Mouse (Mus musculus): ENCODE data around the gene Mrpl41. TPM values are rescaled to one million over a fixed set of nuclear protein-coding genes. Genes with fewer than 3 reads are reported as not detected.
A peak's percentile ranks its signal among the peaks of the same experiment; 100 is the strongest.
"Not testable (repeated sequence)": the region's sequence is repeated elsewhere in the genome, so short reads cannot be mapped to it uniquely, and the experiment has no call there.

The Mrpl41 gene
- polyA plus RNA-seq, 1 experiment = 61.1 TPM

DNA sequence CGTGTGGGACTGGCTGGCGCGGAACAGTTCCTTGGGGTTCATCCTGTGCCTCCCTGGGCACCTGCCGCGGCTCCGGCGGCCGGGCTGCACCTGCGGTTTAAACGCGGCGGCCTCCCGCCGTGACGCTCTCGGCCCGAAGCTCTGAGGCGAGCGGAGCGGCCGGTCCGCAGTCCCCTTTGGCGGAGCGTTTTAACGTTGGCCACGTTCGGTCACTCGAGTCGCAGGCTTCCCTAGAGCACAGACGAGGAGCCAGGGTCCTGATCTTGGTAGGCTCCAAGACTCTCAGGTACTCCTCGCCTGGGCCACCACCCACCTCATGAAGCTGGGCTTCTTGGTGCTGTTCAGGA is 24.7 kb downstream of the Mrpl41 start:
- H3K4me1 ChIP-seq (ENCODE audit: control insufficient read depth, insufficient read depth, low read length) = no peaks in the 10 kb centered on the region; the same call in 1 of the 2 replicates
- 0% methylated on average over 31 of the region's 31 CpGs for WGBS
- TF ChIP-seq CTCF (IDR thresholded peaks at IDR 0.05; ENCODE audit: control insufficient read depth, insufficient read depth, low read length) = no peak
- TF ChIP-seq POLR2A (IDR thresholded peaks at IDR 0.05; ENCODE audit: borderline replicate concordance, control insufficient read depth, low read depth, low read length) = no peak
- peak overlapping the region; percentile 79 for H3K4me3 ChIP-seq (replicated peaks; ENCODE audit: control insufficient read depth, low read depth, low read length)
- peak overlapping the region; percentile 61; the same call in 1 of the 2 replicates for H3K27ac ChIP-seq (ENCODE audit: control insufficient read depth, insufficient read depth, low read depth, low read length, poor library complexity)

DNA sequence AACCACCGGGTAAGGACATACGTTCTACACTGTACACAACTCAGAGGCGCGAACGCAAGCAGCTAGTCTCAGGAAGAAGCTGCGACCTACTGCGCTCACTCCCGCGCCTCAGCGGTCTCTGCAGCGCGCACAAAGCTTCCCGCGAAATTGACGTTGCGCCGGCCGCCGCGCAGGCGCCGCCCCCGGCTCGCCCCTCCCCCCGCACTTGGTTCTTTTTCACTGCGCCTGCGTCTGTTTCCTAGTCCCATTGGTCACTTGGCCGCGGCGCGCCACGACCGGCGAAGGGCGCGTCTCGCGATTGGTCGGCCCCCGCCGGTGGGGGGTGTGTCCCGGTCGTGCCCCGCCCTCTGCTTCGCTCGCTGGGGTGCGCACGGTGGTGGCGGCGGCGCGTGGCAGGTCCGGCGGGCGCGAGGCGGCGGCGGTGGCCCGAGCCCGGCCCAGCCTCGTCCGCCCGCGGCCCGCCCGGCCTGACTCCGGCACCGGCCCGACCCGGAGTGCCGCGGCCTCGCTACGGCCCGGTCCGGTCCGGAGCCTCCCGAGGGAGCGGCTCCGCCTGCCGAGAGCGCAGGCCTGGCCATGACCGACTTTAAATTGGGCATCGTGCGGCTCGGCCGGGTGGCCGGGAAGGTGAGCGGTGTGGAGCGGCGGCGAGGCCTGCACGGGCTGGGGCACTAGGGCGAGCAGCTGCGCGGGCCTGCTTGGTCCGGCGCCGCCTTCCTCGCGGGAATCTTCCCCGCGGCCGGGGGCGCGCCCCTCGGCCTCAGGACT is 25.3 kb downstream of the Mrpl41 start, which contains the start of gene Zmynd19:
Gene Zmynd19 (plus strand): TSS at position 372 of the 768 bp plus-strand sequence.
- peak within 1 kb of the TSS; percentile 82 for H3K4me3 ChIP-seq (replicated peaks; ENCODE audit: control insufficient read depth, low read depth, low read length)
- TF ChIP-seq CTCF (IDR thresholded peaks at IDR 0.05; ENCODE audit: control insufficient read depth, insufficient read depth, low read length) = no peak
- TF ChIP-seq POLR2A (IDR thresholded peaks at IDR 0.05; ENCODE audit: borderline replicate concordance, control insufficient read depth, low read depth, low read length) = peak; percentile 60; the same call in 1 of the 2 replicates
- peak within 1 kb of the TSS; percentile 61; the same call in 1 of the 2 replicates for H3K27ac ChIP-seq (ENCODE audit: control insufficient read depth, insufficient read depth, low read depth, low read length, poor library complexity)
- no peaks in the 10 kb centered on the region; the same call in 1 of the 2 replicates for H3K4me1 ChIP-seq (ENCODE audit: control insufficient read depth, insufficient read depth, low read length)
- under 1% methylated on average over 108 of the region's 108 CpGs for WGBS

DNA sequence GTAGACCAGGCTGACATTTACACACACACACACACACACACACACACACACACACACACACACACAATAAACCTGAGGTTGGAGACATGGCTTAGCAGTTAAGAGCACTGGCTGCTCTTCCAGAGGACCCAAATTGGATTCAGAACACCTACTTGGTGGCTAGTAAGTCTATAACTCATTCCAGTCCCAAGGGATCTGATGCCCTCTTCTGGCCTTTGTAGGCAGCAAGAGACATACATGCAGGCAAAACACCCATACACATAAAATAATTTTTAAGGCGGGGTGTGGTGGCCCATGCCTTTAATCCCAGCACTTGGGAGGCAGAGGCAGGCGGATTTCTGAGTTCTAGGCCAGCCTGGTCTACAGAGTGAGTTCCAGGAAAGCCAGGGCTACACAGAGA is 30.6 kb downstream of the Mrpl41 start:
- not testable (repeated sequence) for H3K4me1 ChIP-seq (ENCODE audit: control insufficient read depth, insufficient read depth, low read length); H3K27ac ChIP-seq (ENCODE audit: control insufficient read depth, insufficient read depth, low read depth, low read length, poor library complexity)
- WGBS = 37% methylated on average over 2 of the region's 2 CpGs

GRCm38 (mm10) chr2:24942092-24942491 is 32.8 kb downstream of the Mrpl41 start:
- 62% methylated on average over 4 of the region's 4 CpGs for WGBS

More for the DNA sequence above, 30.6 kb downstream of the Mrpl41 start:
- H3K4me3 ChIP-seq (replicated peaks; ENCODE audit: control insufficient read depth, low read depth, low read length) = not testable (repeated sequence)

GRCm38 (mm10) chr2:24935057-24935796 is 39.7 kb downstream of the Mrpl41 start, which contains the start of gene Arrdc1:
Arrdc1 (minus strand) TSS chr2:24935252.
- Histone ChIP-seq H3K4me3 (replicated peaks; ENCODE audit: control insufficient read depth, low read depth, low read length) (peak within 1 kb of the TSS; percentile 73), H3K4me1 (ENCODE audit: control insufficient read depth, insufficient read depth, low read length) (peaks cover 2% of the 10 kb centered on the region; the same call in 1 of the 2 replicates), H3K27ac (ENCODE audit: control insufficient read depth, insufficient read depth, low read depth, low read length, poor library complexity) (peak within 1 kb of the TSS; percentile 97)
- peak; percentile 80 for TF ChIP-seq POLR2A (IDR thresholded peaks at IDR 0.05; ENCODE audit: borderline replicate concordance, control insufficient read depth, low read depth, low read length)
- TF ChIP-seq CTCF (IDR thresholded peaks at IDR 0.05; ENCODE audit: control insufficient read depth, insufficient read depth, low read length) = peak; percentile 55
- under 1% methylated on average over 48 of the region's 49 CpGs for WGBS

More at GRCm38 (mm10) chr2:24942092-24942491, 32.8 kb downstream of the Mrpl41 start:
- no peak for TF ChIP-seq CTCF (IDR thresholded peaks at IDR 0.05; ENCODE audit: control insufficient read depth, insufficient read depth, low read length)
- no peak for TF ChIP-seq POLR2A (IDR thresholded peaks at IDR 0.05; ENCODE audit: borderline replicate concordance, control insufficient read depth, low read depth, low read length)
- H3K27ac ChIP-seq (ENCODE audit: control insufficient read depth, insufficient read depth, low read depth, low read length, poor library complexity) = no peak overlapping the region
- H3K4me3 ChIP-seq (replicated peaks; ENCODE audit: control insufficient read depth, low read depth, low read length) = no peak overlapping the region
- no peaks in the 10 kb centered on the region for H3K4me1 ChIP-seq (ENCODE audit: control insufficient read depth, insufficient read depth, low read length)

GRCm38 (mm10) chr2:24934441-24934963 is 40.4 kb downstream of the Mrpl41 start:
- H3K27ac ChIP-seq (ENCODE audit: control insufficient read depth, insufficient read depth, low read depth, low read length, poor library complexity) = peak overlapping the region; percentile 97
- peaks cover 2% of the 10 kb centered on the region; the same call in 1 of the 2 replicates for H3K4me1 ChIP-seq (ENCODE audit: control insufficient read depth, insufficient read depth, low read length)
- 2% methylated on average over 19 of the region's 19 CpGs for WGBS
- TF ChIP-seq POLR2A (IDR thresholded peaks at IDR 0.05; ENCODE audit: borderline replicate concordance, control insufficient read depth, low read depth, low read length) (0 out of 2 replicates have a peak, but pooled peaks have one; percentile 13), CTCF (IDR thresholded peaks at IDR 0.05; ENCODE audit: control insufficient read depth, insufficient read depth, low read length) (no peak)
- peak overlapping the region; percentile 73 for H3K4me3 ChIP-seq (replicated peaks; ENCODE audit: control insufficient read depth, low read depth, low read length)

- Histone ChIP-seq H3K4me3 (replicated peaks; ENCODE audit: control insufficient read depth, low read depth, low read length) (no peak overlapping the region), H3K4me1 (ENCODE audit: control insufficient read depth, insufficient read depth, low read length) (peaks cover 2% of the 10 kb centered on the region; the same call in 1 of the 2 replicates), H3K27ac (ENCODE audit: control insufficient read depth, insufficient read depth, low read depth, low read length, poor library complexity) (no peak overlapping the region)
- no peak for TF ChIP-seq POLR2A (IDR thresholded peaks at IDR 0.05; ENCODE audit: borderline replicate concordance, control insufficient read depth, low read depth, low read length)
- no peak for TF ChIP-seq CTCF (IDR thresholded peaks at IDR 0.05; ENCODE audit: control insufficient read depth, insufficient read depth, low read length)
- 89% methylated on average over 5 of the region's 5 CpGs for WGBS
These were observed 45.3 kb downstream of the Mrpl41 start for GRCm38 (mm10) chr2:24929593-24929992.

DNA sequence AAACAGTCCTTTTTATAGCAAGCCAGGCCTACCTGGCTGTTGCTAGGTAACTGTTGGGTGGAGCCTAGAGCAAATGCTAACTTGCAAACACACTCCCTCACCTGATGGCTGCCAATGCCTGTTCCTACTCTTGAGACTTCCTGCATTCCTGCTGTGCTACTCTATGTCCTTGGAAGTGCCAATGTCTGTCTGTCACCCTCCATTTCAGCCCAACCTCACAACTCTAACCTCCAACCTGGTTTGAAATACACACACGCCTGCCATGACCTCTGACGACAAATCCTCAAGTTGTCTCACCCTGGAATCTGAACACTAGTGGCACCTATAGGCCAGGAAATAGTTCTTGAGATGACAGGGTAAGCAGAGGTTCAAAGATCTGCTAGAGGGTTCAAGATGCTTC is 45.8 kb downstream of the Mrpl41 start:
- peaks cover 2% of the 10 kb centered on the region; the same call in 1 of the 2 replicates for H3K4me1 ChIP-seq (ENCODE audit: control insufficient read depth, insufficient read depth, low read length)
- WGBS = 79% methylated on average over 2 of the region's 2 CpGs
- TF ChIP-seq POLR2A (IDR thresholded peaks at IDR 0.05; ENCODE audit: borderline replicate concordance, control insufficient read depth, low read depth, low read length) (no peak), CTCF (IDR thresholded peaks at IDR 0.05; ENCODE audit: control insufficient read depth, insufficient read depth, low read length) (no peak)
- H3K27ac ChIP-seq (ENCODE audit: control insufficient read depth, insufficient read depth, low read depth, low read length, poor library complexity) = no peak overlapping the region
- no peak overlapping the region for H3K4me3 ChIP-seq (replicated peaks; ENCODE audit: control insufficient read depth, low read depth, low read length)
